Mouse (Mus musculus) frontal cortex, postnatal 10 days (tissue): Measurements from ENCODE around the gene Srcin1.

Experiments
- DNase-seq, 2 experiments: peaks; one replicate each; pipeline ENCODE4 v3.0.0; 2022; ENCODE audit warnings: low spot score in 2 of 2, mixed read lengths in 1 of 2

Gene Srcin1

DNA sequence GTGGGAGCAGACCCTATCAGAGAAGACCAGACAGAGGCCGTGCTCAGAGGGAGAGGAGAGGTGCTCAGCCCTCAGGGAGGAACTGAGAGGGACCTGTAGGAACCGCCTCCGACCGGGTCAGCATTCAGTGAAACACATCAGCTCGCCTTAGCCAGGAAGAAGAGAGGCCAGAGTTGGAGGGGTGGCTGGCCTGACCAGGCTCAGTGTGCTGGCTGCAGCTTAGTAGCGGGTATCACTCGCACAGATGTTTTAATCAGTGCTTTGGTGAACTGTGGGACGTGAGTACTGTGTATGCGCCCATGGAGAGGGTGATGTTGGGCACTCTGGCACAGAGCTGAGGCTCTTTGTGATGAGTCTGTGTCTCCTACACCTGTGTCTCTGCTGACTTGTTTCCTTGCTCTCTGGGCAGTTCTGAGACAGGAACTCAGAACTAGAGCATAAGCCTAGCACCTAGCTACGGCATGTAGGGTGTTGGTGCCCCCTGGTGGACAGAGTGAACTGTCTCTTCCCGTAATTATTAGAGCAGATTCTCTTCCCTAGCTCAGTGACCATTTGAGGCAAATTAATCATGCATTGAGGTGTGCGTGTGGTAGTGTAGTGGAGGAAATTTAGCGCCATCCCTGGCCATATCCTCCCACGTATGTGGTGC, 107.2 kb downstream of the Srcin1 start:
- peak in 1 of 2 experiments; percentile 77 for DNase-seq

DNA sequence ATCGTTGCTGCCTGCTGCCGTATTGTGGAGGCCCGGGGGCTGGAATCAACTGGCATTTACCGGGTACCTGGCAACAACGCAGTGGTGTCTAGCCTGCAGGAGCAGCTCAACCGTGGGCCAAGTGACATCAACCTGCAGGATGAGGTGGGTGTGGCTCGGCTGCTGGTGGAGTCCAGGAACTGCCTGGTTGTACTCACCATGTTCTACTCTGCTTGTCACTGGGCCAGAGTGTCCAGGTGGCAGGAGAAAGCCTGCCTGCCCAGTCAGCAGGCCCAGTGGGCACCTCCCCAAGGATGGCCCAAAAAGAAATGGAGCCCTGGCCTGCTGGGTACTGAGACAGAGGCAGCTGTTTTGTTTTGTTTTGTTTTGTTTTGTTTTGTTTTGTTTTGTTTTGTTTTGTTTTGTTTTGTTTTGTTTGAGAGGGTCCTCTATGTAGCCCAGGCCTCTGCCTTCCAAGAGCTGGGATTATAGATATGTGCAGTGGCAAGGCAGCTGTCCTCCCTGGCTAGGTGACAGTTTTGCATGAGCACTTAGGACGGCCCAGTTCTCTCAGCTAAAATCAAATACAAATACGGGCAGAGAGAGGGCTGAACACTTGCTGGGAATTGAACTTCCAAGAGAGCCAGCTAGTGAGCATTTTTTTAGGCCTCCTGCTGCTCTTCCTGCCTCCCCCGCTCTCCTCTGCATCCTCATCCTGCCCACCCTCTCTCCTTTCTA, 109.4 kb downstream of the Srcin1 start:
- DNase-seq, result no peak

DNA sequence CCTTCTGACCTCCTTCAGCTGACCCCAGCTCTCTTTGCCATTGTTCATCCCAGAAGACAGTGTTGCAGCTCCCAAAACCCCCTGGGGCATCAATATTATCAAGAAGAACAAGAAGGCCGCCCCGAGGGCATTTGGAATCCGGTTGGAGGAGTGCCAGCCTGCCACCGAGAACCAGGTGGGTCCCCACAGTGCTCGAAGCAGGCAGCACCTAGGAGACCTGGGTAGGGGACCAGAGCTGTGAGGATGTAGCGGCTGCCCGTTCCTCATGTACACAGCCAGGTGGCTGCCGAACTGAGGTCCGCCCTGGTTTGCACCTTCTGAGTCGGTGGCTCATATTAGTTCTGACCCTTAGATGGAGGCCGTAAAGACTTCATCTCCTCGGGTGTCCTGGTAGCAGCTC, 110.0 kb downstream of the Srcin1 start:
- DNase-seq, result no peak

GRCm38 (mm10) chr11:97463991-97464390, 112.0 kb downstream of the Srcin1 start:
- no peak for DNase-seq

- DNase-seq, result no peak
These were observed 112.8 kb downstream of the Srcin1 start for GRCm38 (mm10) chr11:97463166-97463565.

GRCm38 (mm10) chr11:97462538-97462937, 113.4 kb downstream of the Srcin1 start:
- DNase-seq, result no peak

DNA sequence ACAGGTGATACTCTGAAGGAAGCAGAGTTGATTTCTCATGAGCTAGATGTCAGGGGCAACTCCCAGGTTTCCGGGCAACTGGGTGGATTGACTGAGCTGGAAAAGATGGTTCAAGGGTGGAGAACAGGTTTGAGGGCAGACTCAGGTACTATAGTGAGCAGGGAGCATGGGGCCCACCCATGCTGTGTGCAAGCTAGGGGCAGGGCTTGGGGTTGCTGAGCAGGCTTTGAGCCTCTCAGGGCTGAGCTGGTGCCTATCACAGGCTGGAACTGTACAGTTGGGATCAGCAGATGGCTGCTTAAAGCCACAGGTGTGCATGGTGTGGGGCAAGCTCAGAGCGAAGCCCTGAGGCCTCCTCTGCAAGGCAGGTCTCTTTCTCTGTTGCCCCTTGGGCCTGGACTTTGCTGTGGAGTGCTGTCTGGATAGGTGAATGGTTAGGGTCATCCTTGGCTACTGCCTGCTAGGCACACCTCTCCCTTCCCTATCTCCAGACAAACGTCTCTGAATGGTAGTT, 114.6 kb downstream of the Srcin1 start:
- no peak for DNase-seq
